Mouse (Mus musculus) left cerebral cortex, postnatal 4 days (tissue): ENCODE measurements around the gene Mill1. TPM values are rescaled to one million over a fixed set of nuclear protein-coding genes. Genes with fewer than 3 reads are reported as not detected.
"Not testable (repeated sequence)": the region's sequence is repeated elsewhere in the genome, so short reads cannot be mapped to it uniquely, and the experiment has no call there.

ENCODE experiments used
- DNase-seq: peaks from one replicate; pipeline ENCODE4 v3.0.0-alpha.2; 2022
- intact Hi-C: fragments of 180-260 bp; cut with DNase I; formaldehyde crosslinking; loops from one replicate; pipeline ENCODE4 v1.15.1; 2025
- total RNA-seq, 2 experiments: library from RNA; stranded (reverse); gene quantifications; 2 replicates each; pipeline ENCODE4 v1.2.3; 2021

The Mill1 gene
- not detected for total RNA-seq

DNA sequence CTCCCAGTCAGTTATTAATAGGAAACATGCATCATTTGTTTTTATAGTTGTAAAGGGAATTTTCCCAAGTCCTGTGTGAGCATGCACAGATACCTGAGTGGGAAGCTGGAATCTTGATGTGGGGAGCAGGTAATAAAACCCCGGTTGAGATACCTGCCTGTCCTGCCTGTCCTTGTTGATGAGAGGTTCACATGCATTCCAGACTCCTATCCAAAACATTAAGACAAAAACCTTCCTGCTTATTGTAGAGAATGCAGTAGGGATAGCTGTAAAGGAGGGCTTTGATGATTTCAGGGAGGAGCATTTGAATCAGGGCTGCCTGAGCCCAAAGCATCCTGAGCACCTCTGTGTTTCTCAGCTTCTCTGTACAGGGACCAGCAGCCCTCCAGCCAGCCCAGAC lies at the start of gene Mill1:
Mill1 (plus strand) TSS at position 301 of the 400 bp plus-strand sequence.
- intact Hi-C loops: no loop called here
- no peak for DNase-seq

DNA sequence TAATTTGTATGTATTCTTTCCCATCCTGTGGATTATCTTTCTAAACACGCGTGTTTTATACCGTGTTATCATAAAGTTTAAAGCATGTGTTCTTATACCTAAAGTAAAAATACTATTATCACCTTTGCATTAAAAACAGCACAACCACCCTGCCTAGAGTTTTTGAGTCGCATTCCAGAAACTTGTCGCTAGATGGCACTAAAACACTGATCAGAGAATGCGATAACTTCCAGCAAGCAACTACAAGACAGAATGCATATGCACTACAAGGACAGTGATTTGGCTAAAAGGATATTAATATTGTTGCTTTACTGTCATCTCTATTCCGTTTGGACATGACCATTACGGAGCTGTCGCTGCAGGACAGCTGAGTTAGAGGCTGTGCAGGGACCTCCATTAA lies 34.2 kb upstream of the Mill1 start:
- no peak for DNase-seq
- intact Hi-C loops: no loop called here

DNA sequence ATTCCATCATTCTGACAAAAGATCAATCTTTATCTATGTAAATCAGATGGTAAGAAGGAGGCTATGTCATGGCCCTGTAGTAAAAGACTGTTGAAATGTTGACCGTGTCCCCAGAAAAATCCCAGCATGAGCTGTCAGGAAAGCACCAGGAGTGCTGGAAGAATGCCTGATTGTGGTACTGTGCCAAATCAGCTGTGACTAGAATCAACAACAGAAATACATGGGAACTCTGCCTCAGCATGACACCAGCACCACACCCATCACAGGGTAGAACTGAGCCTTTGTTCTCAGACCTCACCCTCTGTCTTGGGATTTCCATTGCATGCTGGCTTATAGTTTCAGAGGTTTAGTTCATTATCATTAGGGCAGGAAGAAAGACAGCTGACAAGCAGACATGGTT lies 30.4 kb upstream of the Mill1 start:
- intact Hi-C loops: no loop called here
- no peak for DNase-seq

DNA sequence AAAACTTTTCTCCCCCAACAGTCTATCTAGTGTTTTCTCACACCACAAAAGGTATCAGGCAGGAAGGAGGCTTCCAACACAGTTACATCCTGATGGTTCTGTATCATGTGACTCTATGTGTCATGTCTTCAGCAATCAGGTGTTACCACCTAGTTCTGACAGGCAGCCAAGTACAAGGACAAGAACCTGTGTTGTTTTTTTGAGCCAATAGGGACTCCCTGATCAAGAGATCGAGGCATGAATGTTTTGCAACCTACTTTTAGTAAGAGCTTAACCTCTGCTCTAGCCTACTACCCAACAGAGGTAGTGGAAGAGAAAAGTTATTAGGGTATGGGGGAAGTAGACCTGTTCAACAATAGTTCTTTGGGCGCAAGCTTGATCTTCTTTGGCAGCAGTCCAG lies 6.6 kb upstream of the Mill1 start:
- intact Hi-C loops: no loop called here
- DNase-seq: no peak

DNA sequence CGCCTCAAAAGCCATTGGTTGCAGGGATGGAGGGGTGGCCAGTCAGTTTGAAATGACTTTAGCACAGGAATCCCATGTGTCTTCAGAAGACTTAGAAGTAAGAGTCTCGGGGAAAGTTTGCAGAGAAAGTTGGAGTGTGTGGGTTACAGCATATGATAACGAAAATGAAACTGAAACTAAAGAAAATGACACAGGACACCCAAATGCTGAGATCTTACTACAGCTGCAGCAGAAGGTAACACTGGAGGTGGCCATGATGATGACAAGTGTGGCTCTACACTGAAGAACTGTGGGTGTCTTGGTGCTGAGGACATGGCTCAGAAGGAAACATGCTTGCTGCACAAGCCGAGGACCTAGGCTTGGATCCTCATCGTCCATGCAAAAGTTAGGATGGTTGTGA lies 3.9 kb upstream of the Mill1 start:
- intact Hi-C loops: no loop called here
- DNase-seq: no peak

DNA sequence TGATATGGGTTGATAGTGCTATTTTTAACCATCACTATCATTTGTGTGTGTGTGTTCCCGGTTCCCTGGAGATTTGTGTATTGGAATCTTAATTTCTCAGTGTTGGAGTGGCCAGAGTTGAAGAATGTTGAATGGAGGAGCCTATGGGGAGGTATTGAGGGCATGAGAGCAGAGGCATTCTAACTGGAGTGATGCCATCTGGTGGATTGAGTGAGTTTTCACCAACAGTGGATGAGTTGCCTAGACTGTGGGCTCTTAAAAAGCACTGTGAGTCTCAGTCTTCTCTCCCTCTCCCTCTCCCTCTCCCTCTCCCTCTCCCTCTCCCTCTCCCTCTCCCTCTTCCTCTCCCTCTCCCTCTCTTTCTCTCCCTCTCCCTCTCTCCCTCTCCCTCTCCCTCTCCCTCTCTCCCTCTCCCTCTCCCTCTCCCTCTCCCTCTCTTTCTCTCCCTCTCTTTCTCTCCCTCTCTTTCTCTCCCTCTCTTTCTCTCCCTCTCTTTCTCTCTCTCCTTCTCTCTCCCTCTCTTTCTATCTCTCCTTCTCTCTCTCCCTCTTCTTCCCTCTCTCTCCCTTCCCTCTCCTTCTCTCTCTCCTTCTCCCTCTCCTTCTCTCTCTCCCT lies 1.1 kb upstream of the Mill1 start:
- intact Hi-C loops, DNase-seq: not testable (repeated sequence)

DNA sequence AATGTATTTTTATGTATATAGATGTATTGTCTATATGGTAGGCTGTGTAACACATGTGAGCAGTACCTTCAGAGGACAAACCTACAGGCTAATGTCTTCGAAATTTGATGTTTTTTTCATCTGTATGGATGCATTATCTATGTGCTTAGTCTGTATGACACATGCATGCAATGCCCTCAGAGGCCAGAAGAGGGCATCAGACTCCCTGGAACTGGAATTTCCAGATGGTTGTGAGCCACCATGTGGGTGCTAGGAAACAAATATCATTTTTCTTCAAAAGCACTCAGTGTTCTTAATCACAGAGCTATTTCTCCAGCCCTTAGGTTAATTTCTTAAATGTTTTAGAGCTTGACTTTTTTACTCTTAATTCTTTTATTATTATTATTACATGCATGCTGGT lies 15.1 kb downstream of the Mill1 start:
- no peak for DNase-seq
- intact Hi-C loops: no loop called here

DNA sequence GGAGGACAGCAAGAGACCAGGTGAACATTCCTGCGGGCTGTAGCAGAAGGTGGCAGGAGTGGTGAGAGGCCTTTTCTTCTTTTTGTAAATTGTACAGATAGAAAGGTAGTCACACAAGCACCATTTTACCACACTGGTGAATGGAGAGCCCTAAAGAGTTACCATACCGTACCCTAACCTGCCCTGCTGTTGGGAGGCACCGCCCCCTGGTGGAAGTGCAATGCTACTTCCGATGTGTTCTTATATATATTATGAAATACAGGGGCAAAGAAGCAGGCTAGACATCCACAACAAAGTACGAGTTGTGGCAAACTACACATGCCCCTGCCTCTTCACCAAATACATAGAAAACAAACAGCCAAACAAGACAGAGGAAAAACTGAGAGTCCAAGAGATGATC lies 19.9 kb downstream of the Mill1 start:
- DNase-seq: no peak
- intact Hi-C loops: no loop called here

Other genes with a start within 250 kb of the Mill1 start
- not detected for gene Ceacam13, start 235.5 kb upstream of the Mill1 start, total RNA-seq
- gene Ceacam12, start 179.4 kb upstream of the Mill1 start, total RNA-seq: not detected
- gene Igfl3, start 68.9 kb upstream of the Mill1 start, total RNA-seq: not detected
- not detected for gene Psg18, start 109.7 kb downstream of the Mill1 start, total RNA-seq
- gene Psg28, start 186.7 kb downstream of the Mill1 start, total RNA-seq: not detected
- not detected for gene Psg26, start 238.8 kb downstream of the Mill1 start, total RNA-seq